ENCODE assay signal across 18 mouse cellular contexts in the genomic region with DNA sequence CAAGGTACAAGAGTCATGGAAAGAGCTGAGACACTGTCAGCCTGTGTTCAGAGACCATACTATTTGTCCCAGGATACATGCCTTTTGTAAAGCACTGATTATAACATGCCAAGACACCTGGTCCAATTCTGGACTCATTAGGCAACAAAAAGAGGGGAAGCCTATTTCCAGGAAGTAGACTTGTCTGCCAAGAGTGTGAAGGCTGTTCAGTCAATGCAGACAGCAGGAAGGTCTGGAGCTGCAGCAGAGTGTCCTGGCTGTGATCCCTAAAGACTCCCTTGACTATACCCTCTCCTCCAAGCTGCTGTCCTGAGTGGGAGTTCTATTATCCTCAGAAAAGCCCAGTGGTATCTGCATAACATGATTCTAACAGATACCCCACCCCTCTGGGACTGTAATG.
"Had no signal": no experiment of that assay in that cellular context is flagged by ENCODE, and none has a peak within 500 bp of the region (broad histone marks: within the 10 kb centered on the region; RNA-seq: fewer than 3 reads in every experiment).

No protein-coding gene starts in this region.

- H3K27ac ChIP-seq: kidney, postnatal 0 days; layer of hippocampus, adult 2 months; limb, embryonic 12.5 days; liver, embryonic 13.5 days; lung, embryonic 15.5 days; macrophage; neural tube, embryonic 15.5 days had no signal

- H3K9me3 ChIP-seq: limb, embryonic 12.5 days; liver, embryonic 13.5 days; lung, embryonic 15.5 days; megakaryocyte, embryonic 14.5 days; neural tube, embryonic 15.5 days had no signal

- ATAC-seq: liver, postnatal 0 days; midbrain, embryonic 16.5 days had no signal

- H3K27me3 ChIP-seq: limb, embryonic 12.5 days; liver, embryonic 13.5 days; lung, embryonic 15.5 days; megakaryocyte, embryonic 14.5 days; neural tube, embryonic 15.5 days had no signal

- H3K4me2 ChIP-seq: limb, embryonic 12.5 days; liver, embryonic 13.5 days; lung, embryonic 15.5 days; midbrain, embryonic 11.5 days; neural tube, embryonic 15.5 days had no signal

- H3K36me3 ChIP-seq: limb, embryonic 12.5 days; liver, embryonic 13.5 days; lung, embryonic 15.5 days; neural tube, embryonic 15.5 days had no signal

- H3K9ac ChIP-seq: limb, embryonic 12.5 days; liver, embryonic 13.5 days; liver, postnatal 0 days; lung, embryonic 15.5 days; neural tube, embryonic 15.5 days had no signal

- DNase-seq: kidney, adult 9 months; kidney, postnatal 4 days; liver; liver, embryonic 13.5 days; liver, postnatal 0 days; lung, postnatal 14 days; right cerebral cortex, adult 18-20 months; right cerebral cortex, postnatal 25 days; thymus, postnatal 14 days had no signal

- H3K4me1 ChIP-seq: limb, embryonic 12.5 days; liver, embryonic 13.5 days; lung, embryonic 15.5 days; megakaryocyte, embryonic 14.5 days; neural tube, embryonic 15.5 days had no signal

- H3K4me3 ChIP-seq: layer of hippocampus, adult 2 months; limb, embryonic 12.5 days; liver, embryonic 13.5 days; lung, embryonic 15.5 days; megakaryocyte, embryonic 14.5 days; neural tube, embryonic 15.5 days had no signal
